Mouse (Mus musculus): ENCODE data around the gene Med18. TPM values are rescaled to one million over a fixed set of nuclear protein-coding genes. Genes with fewer than 3 reads are reported as not detected.

The Med18 gene
- polyA plus RNA-seq, 1 experiment from 2014 or later: 24.1 TPM

DNA sequence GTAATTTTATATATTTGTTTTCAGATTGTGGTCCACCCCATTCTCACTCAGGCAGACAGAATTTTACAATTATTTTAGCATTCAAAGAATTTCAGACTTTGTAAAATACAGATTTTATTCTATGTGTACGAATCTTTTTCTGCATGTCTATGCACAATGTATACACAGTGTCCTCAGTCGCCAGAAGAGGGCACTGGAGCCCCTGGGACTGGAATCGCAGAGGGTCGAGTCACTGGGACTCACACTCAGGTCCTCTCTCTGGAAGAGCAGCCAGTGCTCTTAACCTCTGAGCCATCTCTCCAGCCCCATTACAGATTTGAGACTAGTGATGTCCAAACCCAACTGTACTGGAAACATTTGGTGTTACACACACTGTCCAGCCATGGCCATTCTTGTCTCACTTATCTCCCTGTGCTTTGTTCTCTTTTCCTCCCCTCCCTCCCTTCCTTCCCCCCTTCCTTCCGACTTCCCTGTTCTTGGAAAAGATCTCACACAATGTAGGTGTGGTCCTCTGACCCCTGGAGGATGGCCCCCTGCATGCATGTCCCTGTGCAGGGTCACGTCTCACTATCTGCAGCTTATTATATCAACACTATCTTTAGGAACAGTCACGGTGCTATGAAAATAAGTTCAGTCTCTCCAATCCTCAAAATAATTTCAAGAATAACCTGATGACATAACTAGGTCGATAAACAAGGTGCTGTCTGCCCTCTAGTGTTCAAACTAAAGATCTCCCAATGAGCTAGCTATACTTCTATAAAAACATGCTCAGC is 52.2 kb downstream of the Med18 start:
- Histone ChIP-seq H3K4me1 (no peaks in the 10 kb centered on the region; the same call in 1 of the 2 replicates), H3K4me2 (no peak overlapping the region), H3K9me3 (no peaks in the 10 kb centered on the region), H3K36me3 (no peaks in the 10 kb centered on the region; the same call in 1 of the 2 replicates), H3K27ac (no peak overlapping the region), H3K4me3 (no peak overlapping the region), H3K27me3 (no peaks in the 10 kb centered on the region), H3K9ac (no peak overlapping the region)
- WGBS: 62% methylated on average over 8 of the region's 8 CpGs
- no peak for ATAC-seq (ENCODE audit: insufficient number of reproducible peaks, low FRiP score, low TSS enrichment, low read depth)

DNA sequence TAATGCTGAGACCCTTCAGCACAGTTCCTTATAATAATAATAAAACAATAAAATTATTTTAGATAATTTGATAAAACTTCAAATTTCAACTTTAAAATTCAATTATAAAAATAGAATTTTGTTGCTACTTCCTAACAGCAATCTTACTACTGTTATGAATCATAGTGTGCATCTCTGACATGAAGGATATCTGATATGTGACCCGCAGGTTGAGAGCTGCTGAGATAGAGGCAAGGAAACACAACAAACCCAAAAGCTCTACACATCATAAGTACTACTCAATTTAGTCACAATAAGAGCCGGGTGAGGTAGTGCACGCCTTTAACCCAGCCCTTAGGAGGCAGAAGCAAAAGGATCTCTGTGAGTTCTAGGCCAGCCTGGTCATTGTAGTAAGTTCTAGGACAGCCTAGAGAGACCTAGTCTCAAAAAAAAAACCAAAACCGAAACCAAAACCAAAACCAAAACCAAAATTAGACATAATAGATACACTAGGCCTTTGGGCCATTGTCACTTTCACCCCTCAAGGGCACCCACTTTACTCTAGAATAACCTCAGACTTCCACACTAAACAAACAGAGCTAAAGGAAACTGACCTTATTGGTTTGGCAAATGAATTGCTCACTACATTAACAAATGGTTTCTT is 54.0 kb downstream of the Med18 start:
- 86% methylated on average over 4 of the region's 4 CpGs for WGBS
- Histone ChIP-seq H3K4me1 (no peaks in the 10 kb centered on the region), H3K4me3 (no peak overlapping the region), H3K27ac (no peak overlapping the region), H3K36me3 (peaks cover 9% of the 10 kb centered on the region; the same call in 1 of the 2 replicates), H3K9me3 (no peaks in the 10 kb centered on the region), H3K27me3 (no peaks in the 10 kb centered on the region), H3K9ac (no peak overlapping the region), H3K4me2 (no peak overlapping the region)
- no peak for ATAC-seq (ENCODE audit: insufficient number of reproducible peaks, low FRiP score, low TSS enrichment, low read depth)

Other genes with a start within 250 kb of the Med18 start
- 34.1 and 35.6 TPM in 2 replicates for gene Gmeb1, start 202.3 kb downstream of the Med18 start, polyA plus RNA-seq (2015; fragmentation: Nextera tagmentation; extraction: Ambion mirVana)
- 48.9 and 49.1 TPM in 2 replicates for gene Taf12, start 189.5 kb downstream of the Med18 start, polyA plus RNA-seq (2015; fragmentation: Nextera tagmentation; extraction: Ambion mirVana)
- gene Rab42, start 160.5 kb downstream of the Med18 start, polyA plus RNA-seq (2015; fragmentation: Nextera tagmentation; extraction: Ambion mirVana): 1.8 and 2.7 TPM in 2 replicates
- gene Trnau1ap, start 134.4 kb downstream of the Med18 start, polyA plus RNA-seq (2015; fragmentation: Nextera tagmentation; extraction: Ambion mirVana): 61.4 and 68.3 TPM in 2 replicates
- 66.2 and 70.1 TPM in 2 replicates for gene Rcc1, start 110.3 kb downstream of the Med18 start, polyA plus RNA-seq (2015; fragmentation: Nextera tagmentation; extraction: Ambion mirVana)
- 20.1 and 20.9 TPM in 2 replicates for gene Phactr4, start 41.4 kb downstream of the Med18 start, polyA plus RNA-seq (2015; fragmentation: Nextera tagmentation; extraction: Ambion mirVana)
- gene Sesn2, start 46.6 kb upstream of the Med18 start, polyA plus RNA-seq (2015; fragmentation: Nextera tagmentation; extraction: Ambion mirVana): 11.8 and 12.8 TPM in 2 replicates
- gene Atpif1, start 69.7 kb upstream of the Med18 start, polyA plus RNA-seq (2015; fragmentation: Nextera tagmentation; extraction: Ambion mirVana): 746 and 799 TPM in 2 replicates
- gene Dnajc8, start 71.6 kb upstream of the Med18 start, polyA plus RNA-seq (2015; fragmentation: Nextera tagmentation; extraction: Ambion mirVana): 129 and 131 TPM in 2 replicates
- gene Ptafr, start 100.1 kb upstream of the Med18 start, polyA plus RNA-seq (2015; fragmentation: Nextera tagmentation; extraction: Ambion mirVana): 1.1 and 1.4 TPM in 2 replicates
- gene Eya3, start 175.1 kb upstream of the Med18 start, polyA plus RNA-seq (2015; fragmentation: Nextera tagmentation; extraction: Ambion mirVana): 25.2 and 25.5 TPM in 2 replicates